Mouse (Mus musculus) liver, adult 2 months (tissue): ENCODE measurements around the gene Trip11. TPM values are rescaled to one million over a fixed set of nuclear protein-coding genes. Genes with fewer than 3 reads are reported as not detected.

Source experiments
- DNase-seq: peaks from one replicate; pipeline ENCODE4 v3.0.0-alpha.2; 2011; ENCODE audit warnings: low read depth, low spot score; ENCODE audit errors: extremely low read depth
- H3K27ac ChIP-seq: fragments of 200-500 bp; replicated peaks from 2 replicates; pipeline ENCODE4 v1.5.1; 2012; ENCODE audit warnings: low read depth, mild to moderate bottlenecking, control low read depth, inconsistent platforms, low read length; ENCODE audit not compliant: insufficient read depth
- H3K27me3 ChIP-seq: fragments of 200-500 bp; 2 replicates; pipeline ENCODE4 v1.6.1; 2012; ENCODE audit warnings: mild to moderate bottlenecking, moderate library complexity, low read length, inconsistent platforms; ENCODE audit not compliant: control insufficient read depth, insufficient read depth
- H3K36me3 ChIP-seq: fragments of 200-500 bp; 2 replicates; pipeline ENCODE4 v1.6.1; 2012; ENCODE audit warnings: low read length, inconsistent platforms; ENCODE audit not compliant: control insufficient read depth, insufficient read depth
- H3K4me1 ChIP-seq: fragments of 200-500 bp; 2 replicates; pipeline ENCODE4 v1.6.1; 2011; ENCODE audit warnings: low read length; ENCODE audit not compliant: control insufficient read depth, insufficient read depth
- H3K4me3 ChIP-seq: fragments of 200-500 bp; 2 replicates; pipeline ENCODE4 v1.5.1; 2011; ENCODE audit warnings: low read depth, mild to moderate bottlenecking, control low read depth, low read length, moderate library complexity; ENCODE audit not compliant: insufficient read depth
- H3K79me2 ChIP-seq: fragments of 200-500 bp; 2 replicates; pipeline ENCODE4 v1.6.1; 2012; ENCODE audit warnings: inconsistent platforms, mild to moderate bottlenecking, low read length, moderate library complexity; ENCODE audit not compliant: control insufficient read depth, insufficient read depth
- H3K9ac ChIP-seq: fragments of 200-500 bp; 2 replicates; pipeline ENCODE4 v1.6.1; 2012; ENCODE audit warnings: low read depth, mild to moderate bottlenecking, control low read depth, inconsistent platforms, low read length
- CTCF ChIP-seq: fragments of 200-500 bp; IDR thresholded peaks from 2 replicates; pipeline ENCODE4 v1.5.1; 2011; ENCODE audit warnings: low read depth, low read length, control low read depth
- POLR2A ChIP-seq: fragments of 200-500 bp; IDR thresholded peaks from 2 replicates; pipeline ENCODE4 v1.6.1; 2011; ENCODE audit warnings: low read length, control low read depth; ENCODE audit not compliant: insufficient read depth; ENCODE audit errors: extremely low read depth
- WGBS: fragments of 180-500 bp; shearing (Covaris S2); methylation state at CpG from one replicate; pipeline ENCODE4 v1.1.7; 2018; 5-methylcytosine and 5-hydroxymethylcytosine counted together
- polyA plus RNA-seq: library from polyadenylated mRNA; depleted of rRNA; stranded (reverse); fragments of >200 nt; gene quantifications from 2 replicates; pipeline ENCODE4 v1.2.3, GENCODE M21; 2012
- total RNA-seq: library from RNA; depleted of rRNA; stranded (reverse); fragments of >200 nt; gene quantifications from 2 replicates; pipeline ENCODE4 v1.2.3, GENCODE M21; 2014

Trip11 gene
- total and polyA plus RNA-seq, 2 experiments: 2.5 to 14.8 TPM

DNA sequence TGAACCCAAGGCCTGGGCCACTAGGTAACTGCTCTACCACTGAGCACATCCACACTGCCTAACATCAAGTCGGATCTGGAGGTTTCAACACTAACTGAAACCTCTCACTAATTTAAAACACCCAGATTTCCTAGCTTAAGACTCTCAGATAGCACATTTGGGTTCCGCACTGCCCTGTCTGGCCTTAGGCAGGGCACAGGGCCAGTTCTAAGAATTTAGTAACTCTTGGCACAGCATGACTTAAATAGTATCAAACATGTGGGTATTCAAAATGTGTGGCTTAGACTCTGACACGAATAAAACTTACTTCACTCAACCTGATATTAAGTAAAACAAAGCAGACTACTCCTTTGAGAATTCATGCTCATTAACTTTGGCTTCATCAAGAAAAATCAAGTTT, 6.8 kb upstream of the Trip11 start:
- Histone ChIP-seq H3K79me2 (no peaks in the 10 kb centered on the region), H3K4me1 (no peaks in the 10 kb centered on the region), H3K4me3 (no peak overlapping the region), H3K27ac (no peak overlapping the region), H3K27me3 (no peaks in the 10 kb centered on the region), H3K36me3 (peaks cover 16% of the 10 kb centered on the region), H3K9ac (no peak overlapping the region)
- no peak for TF ChIP-seq CTCF
- no peak for TF ChIP-seq POLR2A
- DNase-seq: peak; percentile 56
- 22% methylated on average over 3 of the region's 3 CpGs for WGBS

DNA sequence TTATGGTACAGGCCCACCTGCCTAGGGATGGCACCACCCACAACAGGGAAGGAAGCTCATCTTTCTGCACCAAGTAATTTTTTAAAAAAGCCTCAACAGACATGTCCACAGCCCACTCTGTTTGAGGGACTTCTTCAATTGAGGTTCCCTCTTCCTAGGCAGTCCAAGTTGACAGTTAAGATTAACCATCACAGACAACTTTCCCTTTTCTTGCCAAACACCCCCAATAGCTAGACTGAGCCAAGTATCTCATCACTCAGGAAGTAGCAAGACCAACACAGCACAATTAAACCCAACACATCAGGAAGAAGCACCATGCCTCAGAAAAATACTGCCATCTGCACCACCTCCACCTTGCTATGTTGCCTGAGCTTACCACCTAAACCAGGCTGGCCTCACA, 4.1 kb upstream of the Trip11 start:
- no peak for DNase-seq
- Histone ChIP-seq H3K79me2 (peaks cover 6% of the 10 kb centered on the region; the same call in 1 of the 2 replicates), H3K36me3 (peaks cover 3% of the 10 kb centered on the region; the same call in 1 of the 2 replicates), H3K4me3 (no peak overlapping the region), H3K27ac (no peak overlapping the region), H3K9ac (no peak overlapping the region), H3K4me1 (no peaks in the 10 kb centered on the region), H3K27me3 (no peaks in the 10 kb centered on the region)
- TF ChIP-seq CTCF: no peak

DNA sequence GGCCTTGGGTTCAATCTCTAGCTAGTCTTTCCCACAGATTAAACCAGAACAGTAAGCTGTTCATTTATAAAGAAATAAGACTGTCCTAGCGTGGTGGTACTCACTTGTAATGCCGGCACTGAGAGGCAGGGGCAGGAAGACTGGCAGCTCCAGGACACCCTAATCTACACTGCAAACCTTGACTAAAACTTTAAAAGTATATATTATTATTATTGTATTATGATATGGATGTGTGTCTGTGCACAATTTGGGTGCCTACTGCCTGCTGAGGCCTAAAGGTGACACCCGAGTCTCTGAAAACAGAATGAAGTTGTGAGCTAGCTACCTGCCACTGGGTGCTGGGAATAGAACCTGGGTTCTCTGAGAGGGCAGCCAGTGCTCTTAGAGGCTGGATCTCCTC, 1.7 kb downstream of the Trip11 start:
- 94% methylated on average over 3 of the region's 3 CpGs for WGBS
- Histone ChIP-seq H3K4me3 (no peak overlapping the region), H3K4me1 (peaks cover 8% of the 10 kb centered on the region), H3K79me2 (peaks cover 24% of the 10 kb centered on the region), H3K36me3 (0 out of 2 replicates have a peak, but pooled peaks cover 4% of the 10 kb centered on the region), H3K27ac (no peak overlapping the region), H3K27me3 (no peaks in the 10 kb centered on the region), H3K9ac (no peak overlapping the region)
- no peak for TF ChIP-seq CTCF
- DNase-seq: no peak

DNA sequence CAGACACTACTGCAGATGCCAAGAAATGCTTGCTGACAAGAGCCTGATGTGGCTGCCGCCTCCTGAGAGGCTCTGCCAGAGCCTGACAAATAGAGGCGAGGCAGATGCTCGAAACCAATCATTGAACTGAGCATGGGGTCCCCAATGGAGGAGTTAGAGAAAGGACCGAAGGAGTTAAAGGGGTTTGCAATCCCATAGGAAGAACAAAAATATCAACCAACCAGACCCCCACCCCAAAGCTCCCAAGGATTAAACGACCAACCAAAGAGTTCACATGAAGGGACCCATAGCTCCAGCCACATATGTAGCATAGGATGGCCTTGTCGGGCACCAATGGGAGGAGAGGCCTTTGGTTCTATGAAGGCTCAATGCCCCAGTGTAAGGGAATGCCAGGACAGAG, 2.7 kb downstream of the Trip11 start:
- Histone ChIP-seq H3K79me2 (peaks cover 24% of the 10 kb centered on the region), H3K27ac (no peak overlapping the region), H3K36me3 (peaks cover 4% of the 10 kb centered on the region; the same call in 1 of the 2 replicates), H3K4me3 (no peak overlapping the region), H3K27me3 (no peaks in the 10 kb centered on the region), H3K9ac (no peak overlapping the region), H3K4me1 (peaks cover 8% of the 10 kb centered on the region)
- no peak for TF ChIP-seq CTCF
- no peak for TF ChIP-seq POLR2A
- DNase-seq: no peak
- WGBS: 90% methylated on average over 6 of the region's 6 CpGs

DNA sequence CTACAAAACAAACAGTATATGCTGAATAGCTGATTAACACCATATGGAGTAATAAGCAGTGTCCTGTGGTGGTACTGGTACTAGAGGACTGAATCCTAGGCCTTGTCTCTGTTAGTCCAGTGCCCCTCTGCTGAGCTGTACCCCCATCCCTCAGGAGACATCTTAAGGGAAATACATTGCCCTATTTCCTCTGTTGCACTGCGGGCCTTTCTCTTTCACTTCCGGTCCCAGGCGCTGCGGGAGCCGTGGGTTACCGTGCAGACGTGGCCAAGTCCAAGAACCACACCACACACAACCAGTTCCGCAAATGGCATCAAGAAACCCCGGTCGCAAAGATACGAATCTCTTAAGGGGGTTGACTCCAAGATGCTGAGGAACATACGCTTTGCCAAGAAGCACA, 7.2 kb downstream of the Trip11 start:
- no peak for DNase-seq
- H3K79me2 ChIP-seq: peaks cover 9% of the 10 kb centered on the region
- WGBS: 82% methylated on average over 12 of the region's 12 CpGs
- H3K36me3 ChIP-seq: peaks cover 10% of the 10 kb centered on the region
- H3K4me1 ChIP-seq: no peaks in the 10 kb centered on the region
- no peak overlapping the region for H3K27ac ChIP-seq
- TF ChIP-seq CTCF: no peak
- no peak for TF ChIP-seq POLR2A
- H3K27me3 ChIP-seq: no peaks in the 10 kb centered on the region
- H3K9ac ChIP-seq: no peak overlapping the region
- no peak overlapping the region for H3K4me3 ChIP-seq

DNA sequence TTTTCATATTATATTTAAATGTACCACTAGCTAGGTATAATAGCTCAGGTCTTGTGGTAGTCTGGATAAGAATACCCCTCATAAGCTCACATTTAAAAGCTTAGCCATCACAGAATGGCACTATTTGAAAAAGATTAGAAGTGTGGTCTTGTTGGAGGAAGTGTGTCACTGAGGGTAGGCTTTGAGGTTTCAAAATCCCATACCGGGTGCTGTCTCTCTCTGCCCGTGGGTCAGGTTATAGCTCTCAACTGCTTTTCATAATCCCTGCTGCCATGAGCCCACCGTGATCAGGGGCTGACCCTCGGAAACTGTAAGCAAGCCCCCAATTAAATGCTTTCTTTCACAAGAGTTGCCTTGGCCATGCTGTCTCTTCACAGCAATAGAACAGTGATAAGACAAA, 8.2 kb downstream of the Trip11 start:
- TF ChIP-seq CTCF: no peak
- TF ChIP-seq POLR2A: no peak
- no peaks in the 10 kb centered on the region for H3K4me1 ChIP-seq
- 92% methylated on average over 4 of the region's 4 CpGs for WGBS
- no peak overlapping the region for H3K4me3 ChIP-seq
- H3K79me2 ChIP-seq: peaks cover 4% of the 10 kb centered on the region; the same call in 1 of the 2 replicates
- no peaks in the 10 kb centered on the region for H3K27me3 ChIP-seq
- no peak for DNase-seq
- H3K27ac ChIP-seq: no peak overlapping the region
- H3K9ac ChIP-seq: no peak overlapping the region
- peaks cover 10% of the 10 kb centered on the region for H3K36me3 ChIP-seq
